Mouse (Mus musculus) hindbrain, postnatal 0 days (tissue): Measurements from ENCODE around the gene Parp14. TPM values are rescaled to one million over a fixed set of nuclear protein-coding genes. Genes with fewer than 3 reads are reported as not detected.

Source experiments
- ATAC-seq: fragments of 200-750 bp; cut with Nextera tagmentation; 2 replicates; pipeline ENCODE4 v1.8.0; 2017; ENCODE audit warnings: mild to moderate bottlenecking, moderate TSS enrichment, moderate library complexity
- DNase-seq: peaks from one replicate; pipeline ENCODE4 v3.0.0-alpha.2; 2015; ENCODE audit warnings: low spot score
- H3K27ac ChIP-seq: fragments of 300-500 bp; sonication (generic); 2 replicates; pipeline ENCODE4 v1.5.1; 2014; ENCODE audit warnings: mild to moderate bottlenecking
- H3K27me3 ChIP-seq: fragments of 300-500 bp; sonication (generic); 2 replicates; pipeline ENCODE4 v1.6.1; 2014; ENCODE audit warnings: low read length, mixed read lengths; ENCODE audit not compliant: insufficient read depth
- H3K36me3 ChIP-seq: fragments of 300-500 bp; sonication (generic); 2 replicates; pipeline ENCODE4 v1.6.1; 2014; ENCODE audit warnings: low read length, mixed read lengths; ENCODE audit not compliant: insufficient read depth
- H3K4me1 ChIP-seq: fragments of 300-500 bp; sonication (generic); 2 replicates; pipeline ENCODE4 v1.6.1; 2014; ENCODE audit warnings: antibody characterized with exemption, low read length, mixed read lengths; ENCODE audit not compliant: insufficient read depth
- H3K4me2 ChIP-seq: fragments of 300-500 bp; sonication (generic); 2 replicates; pipeline ENCODE4 v1.6.1; 2014; ENCODE audit warnings: low read depth, mild to moderate bottlenecking, low read length, moderate library complexity, mixed read lengths
- H3K4me3 ChIP-seq: fragments of 300-500 bp; sonication (generic); 2 replicates; pipeline ENCODE4 v1.5.1; 2014; ENCODE audit warnings: low read length
- H3K9ac ChIP-seq: fragments of 300-500 bp; sonication (generic); replicated peaks from 2 replicates; pipeline ENCODE4 v1.6.1; 2014; ENCODE audit warnings: mild to moderate bottlenecking, low read length, moderate library complexity, mixed read lengths
- H3K9me3 ChIP-seq: fragments of 300-500 bp; sonication (generic); 2 replicates; pipeline ENCODE4 v1.6.1; 2016; ENCODE audit warnings: low read length, mixed read lengths
- CTCF ChIP-seq: IDR thresholded peaks from 2 replicates; pipeline ENCODE4 v1.5.1; 2016; ENCODE audit warnings: antibody characterized with exemption, control low read depth, low read depth
- WGBS: fragments of 180-500 bp; shearing (Covaris S2); extraction: QIAGEN DNeasy Blood & Tissue Kit; methylation state at CpG from one replicate; pipeline ENCODE4 v1.1.7; 2014; 5-methylcytosine and 5-hydroxymethylcytosine counted together
- polyA plus RNA-seq: library from polyadenylated mRNA; unstranded; fragments of >200 nt; fragmentation: Nextera tagmentation; extraction: Ambion mirVana; gene quantifications from 2 replicates; pipeline ENCODE4 v1.2.1, GENCODE M21; 2015
- total RNA-seq: library from RNA; depleted of rRNA; stranded (reverse); fragments of >200 nt; gene quantifications from 2 replicates; pipeline ENCODE4 v1.2.3, GENCODE M21; 2014

Parp14 gene
- total and polyA plus RNA-seq, 2 experiments from 2014 or later, result 0.79 to 1.3 TPM

DNA sequence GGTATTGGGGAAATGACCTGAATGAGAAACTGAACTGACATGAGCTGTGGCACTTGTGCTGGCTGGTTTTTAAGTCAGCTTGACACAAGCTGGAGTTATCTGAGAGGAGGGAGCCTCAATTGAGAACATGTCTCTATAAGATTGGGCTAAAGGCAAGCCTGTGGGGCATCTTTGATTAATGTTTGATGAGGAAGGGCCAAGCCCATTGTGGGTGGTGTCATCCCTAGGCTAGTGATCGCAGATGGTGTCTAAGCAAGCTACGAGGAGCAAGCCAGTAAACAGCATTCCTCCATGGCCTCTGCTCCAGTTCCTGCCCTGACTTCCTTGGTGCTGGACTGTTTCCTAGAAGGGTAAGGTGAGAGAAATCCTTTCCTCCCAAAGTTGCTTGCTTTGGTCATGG lies 62.5 kb downstream of the Parp14 start:
- Histone ChIP-seq H3K27me3 (no peaks in the 10 kb centered on the region), H3K4me2 (no peak overlapping the region), H3K9me3 (no peaks in the 10 kb centered on the region), H3K9ac (no peak overlapping the region), H3K4me1 (no peaks in the 10 kb centered on the region), H3K27ac (no peak overlapping the region), H3K4me3 (no peak overlapping the region), H3K36me3 (no peaks in the 10 kb centered on the region)
- 92% methylated on average over 2 of the region's 2 CpGs for WGBS
- no peak for DNase-seq
- no peak for ATAC-seq
- TF ChIP-seq CTCF, result no peak

GRCm38 (mm10) chr16:35807663-35807992 lies 63.7 kb downstream of the Parp14 start:
- TF ChIP-seq CTCF, result no peak
- no peaks in the 10 kb centered on the region for H3K36me3 ChIP-seq
- H3K9ac ChIP-seq, result no peak overlapping the region
- no peak overlapping the region for H3K4me3 ChIP-seq
- H3K4me2 ChIP-seq, result no peak overlapping the region
- no peaks in the 10 kb centered on the region for H3K27me3 ChIP-seq
- DNase-seq, result no peak
- H3K4me1 ChIP-seq, result no peaks in the 10 kb centered on the region
- H3K9me3 ChIP-seq, result no peaks in the 10 kb centered on the region
- no peak for ATAC-seq
- 76% methylated on average over 4 of the region's 4 CpGs for WGBS
- H3K27ac ChIP-seq, result no peak overlapping the region

GRCm38 (mm10) chr16:35806973-35807662 lies 64.2 kb downstream of the Parp14 start:
- Histone ChIP-seq H3K9me3 (no peaks in the 10 kb centered on the region), H3K4me1 (no peaks in the 10 kb centered on the region), H3K4me2 (no peak overlapping the region), H3K27me3 (no peaks in the 10 kb centered on the region), H3K27ac (no peak overlapping the region), H3K36me3 (no peaks in the 10 kb centered on the region), H3K9ac (no peak overlapping the region), H3K4me3 (no peak overlapping the region)
- no peak for DNase-seq
- ATAC-seq, result no peak
- TF ChIP-seq CTCF, result no peak
- 74% methylated on average over 6 of the region's 6 CpGs for WGBS

- Histone ChIP-seq H3K4me3 (no peak overlapping the region), H3K27me3 (no peaks in the 10 kb centered on the region), H3K27ac (no peak overlapping the region), H3K4me2 (no peak overlapping the region), H3K36me3 (no peaks in the 10 kb centered on the region), H3K9me3 (no peaks in the 10 kb centered on the region), H3K9ac (no peak overlapping the region), H3K4me1 (no peaks in the 10 kb centered on the region)
- WGBS, result 92% methylated on average over 4 of the region's 4 CpGs
- DNase-seq (no peak), ATAC-seq (no peak)
- no peak for TF ChIP-seq CTCF
Observed at GRCm38 (mm10) chr16:35803723-35804122, 67.6 kb downstream of the Parp14 start.

- no peak for ATAC-seq
- H3K4me3 ChIP-seq, result no peak overlapping the region
- no peak for DNase-seq
- no peaks in the 10 kb centered on the region for H3K4me1 ChIP-seq
- H3K27ac ChIP-seq, result no peak overlapping the region
- H3K9ac ChIP-seq, result no peak overlapping the region
- WGBS, result 91% methylated on average over 7 of the region's 7 CpGs
- no peak for TF ChIP-seq CTCF
- no peak overlapping the region for H3K4me2 ChIP-seq
- no peaks in the 10 kb centered on the region for H3K36me3 ChIP-seq
- no peaks in the 10 kb centered on the region for H3K27me3 ChIP-seq
- H3K9me3 ChIP-seq, result no peaks in the 10 kb centered on the region
Observed at GRCm38 (mm10) chr16:35802163-35802562, 69.2 kb downstream of the Parp14 start.

DNA sequence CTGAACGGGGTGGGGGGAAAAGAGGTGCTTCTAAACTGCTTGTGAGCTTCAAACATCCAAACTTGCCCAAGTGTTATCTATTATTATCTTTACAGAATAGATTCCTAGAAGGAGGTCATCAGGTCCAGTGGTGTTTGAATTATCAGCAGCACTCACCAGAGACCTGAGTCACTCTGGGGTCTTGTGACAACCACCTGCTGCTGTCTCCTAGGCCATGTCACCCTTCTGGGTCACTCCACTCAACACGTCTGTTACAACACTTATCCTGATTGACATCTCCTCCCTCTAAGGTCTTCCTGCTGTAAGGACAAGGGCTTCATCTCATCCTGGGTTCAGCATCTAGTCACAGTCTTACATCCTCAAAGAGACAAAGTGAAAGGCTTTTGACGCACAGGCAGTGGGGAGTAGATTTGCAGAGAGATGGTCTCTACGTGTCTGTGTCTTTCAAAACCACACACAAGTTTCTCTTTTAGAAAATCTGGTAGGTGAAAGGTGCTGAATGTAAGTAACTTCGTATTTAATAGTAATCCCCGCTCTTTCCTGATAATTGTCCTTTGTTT lies 79.3 kb downstream of the Parp14 start:
- Histone ChIP-seq H3K36me3 (no peaks in the 10 kb centered on the region; the same call in 1 of the 2 replicates), H3K9ac (no peak overlapping the region), H3K4me1 (no peaks in the 10 kb centered on the region), H3K27me3 (no peaks in the 10 kb centered on the region), H3K9me3 (no peaks in the 10 kb centered on the region), H3K4me3 (no peak overlapping the region), H3K27ac (no peak overlapping the region), H3K4me2 (no peak overlapping the region)
- TF ChIP-seq CTCF, result no peak
- DNase-seq (no peak), ATAC-seq (no peak)
- WGBS, result 74% methylated on average over 6 of the region's 6 CpGs

GRCm38 (mm10) chr16:35788330-35788729 lies 83.0 kb downstream of the Parp14 start:
- DNase-seq, result no peak
- no peak overlapping the region for H3K4me2 ChIP-seq
- no peak for ATAC-seq
- no peak overlapping the region for H3K4me3 ChIP-seq
- TF ChIP-seq CTCF, result no peak
- H3K36me3 ChIP-seq, result no peaks in the 10 kb centered on the region; the same call in 1 of the 2 replicates
- H3K9me3 ChIP-seq, result no peaks in the 10 kb centered on the region
- H3K27me3 ChIP-seq, result no peaks in the 10 kb centered on the region
- H3K9ac ChIP-seq, result no peak overlapping the region
- no peaks in the 10 kb centered on the region for H3K4me1 ChIP-seq
- 91% methylated on average over 6 of the region's 6 CpGs for WGBS
- no peak overlapping the region for H3K27ac ChIP-seq
